Comparison of ENCODE assay signal across 8 mouse cellular contexts in the genomic region with DNA sequence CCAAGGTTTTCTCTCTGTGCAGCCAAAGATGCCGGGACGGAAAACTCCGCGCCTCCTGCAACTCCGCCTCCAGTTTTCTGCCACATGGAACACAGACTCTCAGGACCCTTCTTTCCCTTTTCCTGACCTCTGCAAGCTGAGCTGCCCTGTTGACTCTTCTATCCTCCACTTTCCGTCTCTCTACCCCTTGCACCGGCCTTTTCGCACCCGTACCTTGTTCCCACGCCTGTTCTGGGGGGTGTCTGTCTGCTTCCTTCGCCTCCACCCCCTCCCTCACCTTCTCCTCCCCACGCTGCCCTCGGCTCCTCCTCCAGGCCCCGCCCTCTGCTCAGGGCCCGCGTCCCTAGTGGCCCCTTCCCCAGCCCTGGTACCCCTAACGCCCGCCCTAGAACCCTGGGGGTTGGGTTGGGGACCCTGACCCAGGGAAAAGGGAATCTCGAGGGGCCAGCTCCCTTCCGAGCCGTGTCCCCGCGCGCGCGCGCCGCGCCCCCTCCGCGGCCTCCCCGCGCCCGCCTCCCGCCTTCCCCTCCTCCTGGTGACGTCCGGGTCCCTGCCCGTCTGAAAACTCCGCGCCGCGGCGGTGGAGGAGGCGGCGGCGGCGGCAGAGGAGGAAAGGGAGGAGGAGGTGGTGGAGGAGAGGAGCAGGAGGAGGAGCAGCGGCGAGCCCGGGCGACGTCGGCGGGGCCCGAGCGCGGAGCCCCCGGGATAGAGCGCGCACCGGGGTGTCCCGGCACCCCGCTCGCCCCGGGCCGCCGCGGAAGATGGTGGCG. TPM values are rescaled to one million over a fixed set of nuclear protein-coding genes. Genes with fewer than 3 reads are reported as not detected.
DNase-seq lines count a peak whose midpoint lies in the region; ATAC-seq and TF ChIP-seq lines count a peak whose summit lies in the region.

A gene (plus strand): TSS at position 562 of the 770 bp plus-strand sequence.

- peaks cover 0 to 21% of the 10 kb centered on the region in 2 experiments; a peak in 3 of 4 replicates for H3K36me3 ChIP-seq in MEL (ENCODE audit: control insufficient read depth in 1 of 2, insufficient read depth in 2 of 2, low read length in 2 of 2)
- H3K36me3 ChIP-seq in hindbrain, embryonic 13.5 days, result no peaks in the 10 kb centered on the region

- no peaks in the 10 kb centered on the region for H3K9me3 ChIP-seq in MEL (replicated peaks; ENCODE audit: insufficient read depth, low read length)
- H3K9me3 ChIP-seq in hindbrain, embryonic 13.5 days, result no peaks in the 10 kb centered on the region

- peaks cover 35% of the 10 kb centered on the region for H3K79me2 ChIP-seq in MEL (ENCODE audit: control insufficient read depth, insufficient read depth, low read length, poor library complexity)

- TF ChIP-seq POLR2A in MEL (IDR thresholded peaks at IDR 0.05; ENCODE audit: control insufficient read depth in 1 of 2, insufficient read depth in 1 of 2, low read depth in 1 of 2, low read length in 2 of 2, poor library complexity in 1 of 2), result peak; percentile 62 to 70; a peak in 2 of 4 replicates

- H3K4me3 ChIP-seq in MEL (ENCODE audit: control insufficient read depth in 1 of 2, insufficient read depth in 1 of 2, low read depth in 2 of 2, low read length in 2 of 2), result peak within 1 kb of the TSS; percentile 71 to 99
- H3K4me3 ChIP-seq in hindbrain, embryonic 13.5 days, result peak within 1 kb of the TSS; percentile 84

- TF ChIP-seq EP300 in MEL (IDR thresholded peaks at IDR 0.05; ENCODE audit: low read depth in 1 of 2, low read length in 2 of 2), result no peak; a peak in 1 of 4 replicates

- peak within 1 kb of the TSS; percentile 86 for H3K4me2 ChIP-seq in hindbrain, embryonic 13.5 days

- peak within 1 kb of the TSS; percentile 73 for H3K9ac ChIP-seq in MEL (ENCODE audit: control insufficient read depth, low read depth, low read length, poor library complexity, severe bottlenecking)
- peak within 1 kb of the TSS; percentile 94 for H3K9ac ChIP-seq in hindbrain, embryonic 13.5 days

- ATAC-seq in hindbrain, embryonic 13.5 days (ENCODE audit: low FRiP score), result peak; percentile 89

- H3K4me1 ChIP-seq in MEL (ENCODE audit: control insufficient read depth in 1 of 2, insufficient read depth in 2 of 2, low read length in 2 of 2), result peaks cover 21 to 35% of the 10 kb centered on the region in 2 experiments
- peaks cover 44% of the 10 kb centered on the region for H3K4me1 ChIP-seq in hindbrain, embryonic 13.5 days (replicated peaks)

- no peaks in the 10 kb centered on the region for H3K27me3 ChIP-seq in MEL (ENCODE audit: control insufficient read depth in 1 of 2, insufficient read depth in 2 of 2, low read length in 2 of 2)
- peaks cover 29% of the 10 kb centered on the region; the same call in 1 of the 2 replicates for H3K27me3 ChIP-seq in hindbrain, embryonic 13.5 days

- WGBS in hindbrain, embryonic 13.5 days, result under 1% methylated on average over 60 of the region's 69 CpGs

- peak within 1 kb of the TSS; percentile 60 for H3K27ac ChIP-seq in MEL (ENCODE audit: control insufficient read depth, low read depth, low read length)
- H3K27ac ChIP-seq in hindbrain, embryonic 13.5 days, result peak within 1 kb of the TSS; percentile 90

- peak; percentile 82 for DNase-seq in MEL (ENCODE audit: low read depth, low spot score)
- peak; percentile 38 for DNase-seq in cerebellum, adult 9-11 months
- DNase-seq in frontal cortex, postnatal 25 days (ENCODE audit: low spot score in 2 of 2), result peak; percentile 55 to 69
- peak; percentile 54 for DNase-seq in left cerebral cortex, adult 11 months (ENCODE audit: low spot score)
- DNase-seq in lung, postnatal 36 days, result peak; percentile 77
- DNase-seq in retina, embryonic 14.5 days (ENCODE audit: low spot score), result peak; percentile 73
- peak; percentile 87 to 88 for DNase-seq in thymus, postnatal 36 days

- no peak for TF ChIP-seq RAD21 in MEL (IDR thresholded peaks at IDR 0.05; ENCODE audit: low read depth, low read length)

- TF ChIP-seq CTCF in MEL (IDR thresholded peaks at IDR 0.05 in 2 of 3, conservative IDR thresholded peaks at IDR 0.05 in 1 of 3; ENCODE audit: control insufficient read depth in 1 of 3, insufficient read depth in 1 of 3, low read depth in 2 of 3, low read length in 3 of 3, poor library complexity in 1 of 3, severe bottlenecking in 1 of 3), result no peak

TF ChIP-seq in MEL, 35 proteins besides CTCF, POLR2A, EP300 and RAD21:
- TF ChIP-seq MYB (IDR thresholded peaks at IDR 0.05; ENCODE audit: low read depth, low read length) (no peak), POLR2AphosphoS5 (IDR thresholded peaks at IDR 0.05; ENCODE audit: borderline replicate concordance, low read depth, low read length) (no peak), NRF1 (IDR thresholded peaks at IDR 0.05; ENCODE audit: insufficient read depth, low read depth, low read length, poor library complexity, severe bottlenecking) (peak; percentile 41; the same call in 1 of the 2 replicates), NELFE (IDR thresholded peaks at IDR 0.05; ENCODE audit: low read depth, low read length) (peak; percentile 61), MAFK (IDR thresholded peaks at IDR 0.05; ENCODE audit: borderline replicate concordance, low read depth, low read length) (no peak), ZMIZ1 (IDR thresholded peaks at IDR 0.05; ENCODE audit: low read depth, low read length) (peak; percentile 20; the same call in 1 of the 2 replicates), TBP (IDR thresholded peaks at IDR 0.05; ENCODE audit: low read depth, low read length) (no peak), SMC3 (IDR thresholded peaks at IDR 0.05; ENCODE audit: low read depth, low read length) (no peak), MYC (IDR thresholded peaks at IDR 0.05; ENCODE audit: low read depth, low read length) (0 out of 2 replicates have a peak, but pooled peaks have one; percentile 45), TAL1 (IDR thresholded peaks at IDR 0.05; ENCODE audit: low read length) (no peak), ETS1 (IDR thresholded peaks at IDR 0.05; ENCODE audit: low read depth, low read length) (no peak), MXI1 (IDR thresholded peaks at IDR 0.05; ENCODE audit: low read depth, low read length) (peak; percentile 82), ZKSCAN1 (IDR thresholded peaks at IDR 0.05; ENCODE audit: low read depth, low read length) (no peak), E2F4 (IDR thresholded peaks at IDR 0.05; ENCODE audit: borderline replicate concordance, low read depth, low read length) (no peak), USF1 (IDR thresholded peaks at IDR 0.05; ENCODE audit: low read depth, low read length) (no peak), JUND (IDR thresholded peaks at IDR 0.05; ENCODE audit: low read depth, low read length) (no peak), TCF12 (IDR thresholded peaks at IDR 0.05; ENCODE audit: low read depth, low read length) (no peak), ELF1 (IDR thresholded peaks at IDR 0.05; ENCODE audit: low read depth, low read length) (no peak), GABPA (IDR thresholded peaks at IDR 0.05; ENCODE audit: low read depth, low read length) (no peak), HCFC1 (IDR thresholded peaks at IDR 0.05; ENCODE audit: low read depth, low read length) (0 out of 2 replicates have a peak, but pooled peaks have one; percentile 26), POLR2AphosphoS2 (IDR thresholded peaks at IDR 0.05; ENCODE audit: low read length) (no peak), USF2 (IDR thresholded peaks at IDR 0.05; ENCODE audit: borderline replicate concordance in 1 of 2, insufficient read depth in 1 of 2, low read depth in 1 of 2, low read length in 2 of 2) (no peak), ZC3H11A (IDR thresholded peaks at IDR 0.05; ENCODE audit: low read depth, low read length) (no peak), RCOR1 (IDR thresholded peaks at IDR 0.05; ENCODE audit: low read depth, low read length) (no peak), SIN3A (IDR thresholded peaks at IDR 0.05; ENCODE audit: low read length) (peak; percentile 75), ZNF384 (IDR thresholded peaks at IDR 0.05; ENCODE audit: low read depth, low read length) (no peak), CHD2 (IDR thresholded peaks at IDR 0.05; ENCODE audit: low read length) (no peak), MAX (IDR thresholded peaks at IDR 0.05; ENCODE audit: low read length) (peak; percentile 46; the same call in 1 of the 2 replicates), UBTF (IDR thresholded peaks at IDR 0.05; ENCODE audit: borderline replicate concordance, insufficient read depth, low read depth, low read length) (0 out of 2 replicates have a peak, but pooled peaks have one; percentile 82), MAZ (IDR thresholded peaks at IDR 0.05; ENCODE audit: low read depth, low read length) (no peak; the same call in 1 of the 2 replicates), GATA1 (IDR thresholded peaks at IDR 0.05; ENCODE audit: low read depth, low read length) (no peak)
TF ChIP-seq in MEL: peak in this region for 9.

RNA-seq across cellular contexts. Expression of the gene that starts here (rescaled TPM):
- total RNA-seq in MEL (2012; rRNA removed), result 9.0 and 9.4 TPM in 2 replicates
- polyA plus RNA-seq in MEL (2012; ENCODE audit: insufficient read depth in 1 of 2, insufficient read length in 2 of 2, low read depth in 1 of 2, low replicate concordance in 2 of 2, missing spikeins in 1 of 2), result 10 to 100 TPM in 1 of 2 experiments, not detected in 1; 13.3 TPM
- 2.3 and 2.5 TPM in 2 replicates for polyA plus RNA-seq in hindbrain, embryonic 13.5 days (2015; fragmentation: Nextera tagmentation; extraction: Ambion mirVana)

Comparison
In these comparisons a context has a peak if more than half of its experiments do, and no peak if none do; other contexts are left out.
1. Peak in every context shown above with its lines: DNase-seq, ATAC-seq, H3K4me3 ChIP-seq and H3K27ac ChIP-seq.